Mouse (Mus musculus) liver, embryonic 14.5 days (tissue): Measurements from ENCODE around the gene Ppard.

Source experiments
- CTCF ChIP-seq: IDR thresholded peaks from 2 replicates; pipeline ENCODE4 v1.5.1; 2016; ENCODE audit warnings: antibody characterized with exemption, low read depth, control low read depth
- EP300 ChIP-seq: IDR thresholded peaks from 2 replicates; pipeline ENCODE4 v1.6.1; 2016; ENCODE audit warnings: antibody characterized with exemption, low read depth

DNA sequence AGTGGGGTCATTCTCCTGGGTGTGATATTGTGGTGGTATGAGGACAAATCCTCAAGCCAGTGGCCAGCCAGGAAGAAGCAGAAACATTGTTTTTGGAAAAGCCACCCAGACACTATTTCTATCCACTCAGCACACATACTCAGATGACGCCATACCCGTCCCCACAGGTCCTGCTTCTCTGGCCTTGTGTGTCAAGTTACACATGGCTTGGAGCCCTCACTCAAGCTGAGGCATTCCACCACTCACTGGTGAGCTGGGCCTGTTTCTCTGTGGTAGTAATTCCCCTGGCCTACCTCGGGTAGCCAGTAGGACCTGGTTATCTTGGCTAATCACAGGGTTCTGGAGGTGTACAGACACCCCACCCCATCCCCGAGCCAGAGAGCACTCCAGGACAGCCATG lies 61.2 kb downstream of the Ppard start:
- TF ChIP-seq EP300 = no peak
- no peak for TF ChIP-seq CTCF
